Comparison of ENCODE assay signal across 16 mouse cellular contexts in the genomic region with DNA sequence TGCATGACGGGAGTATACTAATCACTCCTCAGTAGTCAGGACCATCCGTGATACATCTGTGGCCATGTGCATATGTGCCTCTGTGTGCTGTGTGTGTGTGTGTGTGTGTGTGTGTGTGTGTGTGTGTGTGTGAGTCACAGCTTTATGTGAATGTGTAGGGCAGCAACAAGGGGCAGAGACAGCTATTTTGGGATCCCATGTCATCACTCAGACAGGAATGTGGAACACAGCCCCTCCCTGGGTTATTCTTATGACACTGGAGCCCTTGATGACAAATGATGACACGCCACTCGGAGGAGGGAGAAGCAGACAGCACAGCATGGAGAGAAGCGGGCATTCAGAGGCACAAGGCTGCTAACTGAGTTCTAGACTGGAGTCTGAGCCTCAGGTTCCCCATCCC.
A peak's percentile ranks its signal among the peaks of the same experiment; 100 is the strongest.
DNase-seq lines count a peak whose midpoint lies in the region; ATAC-seq lines count a peak whose summit lies in the region.
"Had no signal": no experiment of that assay in that cellular context is flagged by ENCODE, and none has a peak within 500 bp of the region (broad histone marks: within the 10 kb centered on the region; RNA-seq: fewer than 3 reads in every experiment).

No protein-coding gene starts in this region.

- 0 out of 2 replicates have a peak overlapping the region, but pooled peaks have one; percentile 12 for H3K9ac ChIP-seq in neural tube, embryonic 13.5 days
- H3K9ac ChIP-seq in heart, embryonic 15.5 days = no peak overlapping the region
- H3K9ac ChIP-seq: forebrain, embryonic 12.5 days; hindbrain, embryonic 14.5 days; kidney, embryonic 15.5 days; liver, postnatal 0 days had no signal

- H3K27ac ChIP-seq in neural tube, embryonic 13.5 days (replicated peaks) = no peak overlapping the region
- H3K27ac ChIP-seq in heart, embryonic 15.5 days = peak overlapping the region; percentile 78
- H3K27ac ChIP-seq: forebrain, embryonic 12.5 days; hindbrain, embryonic 14.5 days; kidney, embryonic 15.5 days had no signal

- 71% methylated on average over 5 of the region's 5 CpGs for WGBS in neural tube, embryonic 13.5 days
- WGBS in heart, embryonic 15.5 days = 24% methylated on average over 5 of the region's 5 CpGs

- intact Hi-C loops in gastrocnemius, postnatal 14 days (cut with DNase I; ENCODE audit: low total_unique reads) = no loop called here

- no peak overlapping the region for H3K4me2 ChIP-seq in neural tube, embryonic 13.5 days
- H3K4me2 ChIP-seq in heart, embryonic 15.5 days = no peak overlapping the region
- H3K4me2 ChIP-seq: forebrain, embryonic 12.5 days; hindbrain, embryonic 14.5 days; kidney, embryonic 15.5 days had no signal

- H3K9me3 ChIP-seq in neural tube, embryonic 13.5 days = no peaks in the 10 kb centered on the region
- H3K9me3 ChIP-seq in heart, embryonic 15.5 days (replicated peaks) = no peaks in the 10 kb centered on the region
- H3K9me3 ChIP-seq: forebrain, embryonic 12.5 days; kidney, embryonic 15.5 days had no signal

- no peak for ATAC-seq in neural tube, embryonic 13.5 days (ENCODE audit: low read depth)
- peak; percentile 70 for ATAC-seq in heart, embryonic 15.5 days (replicated peaks; ENCODE audit: insufficient number of reproducible peaks, insufficient read depth, low FRiP score, low read depth)
- ATAC-seq: intestine, embryonic 16.5 days; liver, postnatal 0 days; midbrain, embryonic 16.5 days had no signal

- H3K36me3 ChIP-seq in neural tube, embryonic 13.5 days = no peaks in the 10 kb centered on the region
- H3K36me3 ChIP-seq in heart, embryonic 15.5 days = no peaks in the 10 kb centered on the region
- H3K36me3 ChIP-seq: forebrain, embryonic 12.5 days; kidney, embryonic 15.5 days had no signal

- no peak overlapping the region for H3K4me3 ChIP-seq in neural tube, embryonic 13.5 days
- no peak overlapping the region for H3K4me3 ChIP-seq in heart, embryonic 15.5 days
- H3K4me3 ChIP-seq: forebrain, embryonic 12.5 days; kidney, embryonic 15.5 days had no signal

- H3K4me1 ChIP-seq in neural tube, embryonic 13.5 days (replicated peaks) = peaks cover 33% of the 10 kb centered on the region
- H3K4me1 ChIP-seq in heart, embryonic 15.5 days (replicated peaks) = peaks cover 32% of the 10 kb centered on the region

- DNase-seq in adrenal gland, postnatal 14 days = peak; percentile 17
- no peak for DNase-seq in adrenal gland, postnatal 25 days
- DNase-seq in neural tube, embryonic 10.5 days (ENCODE audit: extremely low spot score, low spot score) = no peak
- no peak for DNase-seq in embryo, embryonic 9.5 days (ENCODE audit: extremely low spot score)
- no peak for DNase-seq in gastrocnemius, postnatal 14 days
- DNase-seq in urinary bladder, postnatal 25 days (ENCODE audit: low spot score) = no peak
- DNase-seq: cerebellum, adult 9-11 months; liver; liver, postnatal 0 days had no signal

- no peaks in the 10 kb centered on the region for H3K27me3 ChIP-seq in neural tube, embryonic 13.5 days
- H3K27me3 ChIP-seq in heart, embryonic 15.5 days = no peaks in the 10 kb centered on the region
- H3K27me3 ChIP-seq: kidney, embryonic 15.5 days had no signal
